Mouse (Mus musculus) thymus, adult 2 months (tissue): ENCODE results near the gene Phlpp1.

Experiments used
- CTCF ChIP-seq: fragments of 200-500 bp; IDR thresholded peaks from 2 replicates; pipeline ENCODE4 v1.5.1; 2012; ENCODE audit warnings: mild to moderate bottlenecking, control low read depth, low read length, moderate library complexity, borderline replicate concordance; ENCODE audit not compliant: control insufficient read depth, poor library complexity, insufficient read depth; ENCODE audit errors: extremely low read depth
- POLR2A ChIP-seq: fragments of 200-500 bp; IDR thresholded peaks from 2 replicates; pipeline ENCODE4 v1.6.1; 2012; ENCODE audit warnings: mild to moderate bottlenecking, low read length, control low read depth, moderate library complexity; ENCODE audit not compliant: control insufficient read depth, poor library complexity, insufficient read depth; ENCODE audit errors: extremely low read depth

- TF ChIP-seq POLR2A (no peak), CTCF (no peak)
Observed at GRCm38 (mm10) chr1:106231345-106231744, 59.8 kb downstream of the Phlpp1 start.
